Mouse (Mus musculus) left cerebral cortex, adult 11 months (tissue): ENCODE data around the gene Olfr124.

Experiments used
- DNase-seq: peaks from one replicate; pipeline ENCODE4 v3.0.0; 2022; ENCODE audit warnings: low spot score

Olfr124 gene

GRCm38 (mm10) chr17:37799588-37799987 is at the start of gene Olfr124:
Olfr124 (plus strand) TSS chr17:37799888.
- no peak for DNase-seq

GRCm38 (mm10) chr17:37768307-37768706 is 31.4 kb upstream of the Olfr124 start, which contains the start of gene Olfr122:
Olfr122 (plus strand) TSS chr17:37768607.
- no peak for DNase-seq

- no peak for DNase-seq
Measured at GRCm38 (mm10) chr17:37793229-37793628, 6.5 kb upstream of the Olfr124 start, which contains the start of gene Olfr123. Olfr123 (plus strand) TSS chr17:37793529.

DNA sequence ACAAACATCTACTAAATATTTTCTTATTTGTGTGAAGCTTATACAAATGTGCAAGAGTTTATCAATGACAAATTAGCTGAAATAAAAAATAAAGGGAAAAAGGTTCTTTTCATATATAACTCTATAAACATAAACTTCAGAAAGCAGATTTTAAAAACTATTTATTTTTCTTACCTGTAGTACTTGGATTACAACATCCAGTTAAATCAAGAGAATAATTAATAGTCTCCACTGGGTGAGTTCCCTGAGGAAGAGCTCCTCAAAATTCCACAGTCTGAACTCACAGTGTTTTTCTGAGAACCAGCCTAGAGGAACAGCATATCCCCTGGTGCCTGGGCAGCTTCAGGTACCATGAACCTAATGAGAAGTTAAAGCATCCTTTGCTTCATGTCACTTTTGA is 33.0 kb downstream of the Olfr124 start, which contains the start of gene Olfr125:
Olfr125 (plus strand) TSS at position 301 of the 400 bp plus-strand sequence.
- no peak for DNase-seq

- no peak for DNase-seq
Measured at GRCm38 (mm10) chr17:37847183-37847582, 47.5 kb downstream of the Olfr124 start, which contains the start of gene Olfr126. Olfr126 (plus strand) TSS chr17:37847483.
